Mouse (Mus musculus): Measurements from ENCODE around the gene Cyb561d2. TPM values are rescaled to one million over a fixed set of nuclear protein-coding genes. Genes with fewer than 3 reads are reported as not detected.

Gene Cyb561d2
- total and polyA plus RNA-seq, 3 experiments: 23.8 to 37.8 (median 35.7) TPM

DNA sequence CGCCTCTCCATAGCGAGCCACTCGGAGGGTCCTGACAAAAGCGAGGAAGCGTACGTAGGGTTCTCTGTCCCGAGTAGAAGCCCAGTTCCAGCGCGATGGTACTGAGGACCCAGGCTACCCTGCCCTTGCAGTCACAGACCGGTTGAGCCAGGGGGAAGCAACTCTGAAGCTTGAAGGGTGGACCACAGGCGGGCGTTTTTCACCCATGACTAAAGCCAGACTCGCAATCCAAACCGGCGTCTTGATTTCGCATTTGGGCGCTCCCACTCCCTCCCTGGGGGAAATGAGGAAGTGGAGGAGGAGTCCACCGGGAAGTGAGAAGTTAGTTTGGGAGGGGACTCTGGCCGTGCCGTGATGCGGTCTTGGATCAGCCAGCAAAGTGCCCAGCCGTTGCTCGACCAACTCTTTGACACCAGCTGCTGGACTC lies 13.1 kb upstream of the Cyb561d2 start:
- no peaks in the 10 kb centered on the region for H3K9me3 ChIP-seq (replicated peaks; ENCODE audit: low read length)
- no peak for DNase-seq (ENCODE audit: extremely low read depth)
- peak overlapping the region; percentile 82 for H3K27ac ChIP-seq (ENCODE audit: insufficient read depth, low read depth)
- peaks cover 29% of the 10 kb centered on the region for H3K79me2 ChIP-seq (replicated peaks; ENCODE audit: control insufficient read depth, extremely low read depth, insufficient read depth, poor library complexity, severe bottlenecking)
- peak overlapping the region; percentile 69 to 91 (median 83) for H3K4me3 ChIP-seq (replicated peaks in 1 of 3; ENCODE audit: low read depth in 2 of 3, low read length in 2 of 3, poor library complexity in 1 of 3)
- H3K4me1 ChIP-seq (ENCODE audit: control insufficient read depth in 1 of 2, insufficient read depth in 2 of 2): peaks cover 10 to 30% of the 10 kb centered on the region in 2 experiments
- TF ChIP-seq JUND (conservative IDR thresholded peaks at IDR 0.05; ENCODE audit: low read depth, low read length): no peak
- 0 out of 2 replicates have a peak, but pooled peaks have one; percentile 8 for TF ChIP-seq SIN3A (IDR thresholded peaks at IDR 0.05; ENCODE audit: low read length)
- H3K4me2 ChIP-seq (ENCODE audit: insufficient read depth, low read depth, poor library complexity, severe bottlenecking): peak overlapping the region; percentile 90; the same call in 1 of the 2 replicates
- H3K27me3 ChIP-seq (replicated peaks): no peaks in the 10 kb centered on the region
- peaks cover 32 to 53% of the 10 kb centered on the region in 2 experiments for H3K36me3 ChIP-seq (replicated peaks in 1 of 2; ENCODE audit: control insufficient read depth in 1 of 2, insufficient read depth in 1 of 2, low read length in 1 of 2)
- dilution Hi-C loops (cut with MboI; ENCODE audit: extremely low pct_ligation_motif_present, extremely low pct_unique_long_range_greater_than_20kb, low sequenced_read_pairs) (no loop called here), in situ Hi-C loops (cut with MboI; ENCODE audit: low pct_ligation_motif_present, low pct_unique_long_range_greater_than_20kb, low sequenced_read_pairs) (no loop called here)
- peak overlapping the region; percentile 77 for H3K9ac ChIP-seq (ENCODE audit: insufficient read depth, low read depth)

DNA sequence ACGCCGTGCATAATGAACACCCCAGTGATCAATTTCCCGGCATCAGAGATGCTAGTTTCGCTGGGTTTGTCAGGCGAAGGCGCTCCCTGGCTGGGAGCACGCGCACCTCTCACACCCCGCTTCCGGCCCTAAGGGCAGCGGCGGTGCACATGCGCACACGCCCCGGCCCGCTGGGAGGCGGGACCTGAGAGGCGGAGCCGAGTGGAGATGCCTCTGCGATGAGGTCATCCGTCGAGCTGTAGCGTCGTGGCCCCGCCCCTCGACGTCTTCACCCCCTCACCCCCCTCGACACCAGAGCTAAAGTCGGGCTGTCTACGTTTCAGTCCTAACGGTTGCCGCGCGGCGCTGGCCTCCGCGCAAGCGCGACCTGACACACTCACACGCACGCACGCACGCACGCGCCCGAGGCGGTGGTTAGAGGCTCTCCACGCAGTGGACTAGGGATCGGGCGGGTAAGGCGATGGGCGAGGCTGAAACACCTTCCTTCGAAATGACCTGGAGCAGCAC lies 12.4 kb upstream of the Cyb561d2 start:
- H3K36me3 ChIP-seq (replicated peaks in 1 of 2; ENCODE audit: control insufficient read depth in 1 of 2, insufficient read depth in 1 of 2, low read length in 1 of 2): peaks cover 26 to 46% of the 10 kb centered on the region in 2 experiments
- peak overlapping the region; percentile 77 for H3K9ac ChIP-seq (ENCODE audit: insufficient read depth, low read depth)
- H3K4me1 ChIP-seq (ENCODE audit: control insufficient read depth in 1 of 2, insufficient read depth in 2 of 2): peaks cover 10 to 30% of the 10 kb centered on the region in 2 experiments
- in situ Hi-C loops (cut with MboI; ENCODE audit: low pct_ligation_motif_present, low pct_unique_long_range_greater_than_20kb, low sequenced_read_pairs): no loop called here
- H3K4me3 ChIP-seq (replicated peaks in 1 of 3; ENCODE audit: low read depth in 2 of 3, low read length in 2 of 3, poor library complexity in 1 of 3): peak overlapping the region; percentile 69 to 91 (median 83)
- peak; percentile 97 for DNase-seq (ENCODE audit: extremely low read depth)
- H3K27me3 ChIP-seq (replicated peaks): no peaks in the 10 kb centered on the region
- H3K9me3 ChIP-seq (replicated peaks; ENCODE audit: low read length): no peaks in the 10 kb centered on the region
- peak overlapping the region; percentile 82 for H3K27ac ChIP-seq (ENCODE audit: insufficient read depth, low read depth)
- dilution Hi-C loops (cut with MboI; ENCODE audit: extremely low pct_ligation_motif_present, extremely low pct_unique_long_range_greater_than_20kb, low sequenced_read_pairs): no loop called here
- peak overlapping the region; percentile 77; the same call in 1 of the 2 replicates for H3K4me2 ChIP-seq (ENCODE audit: insufficient read depth, low read depth, poor library complexity, severe bottlenecking)
- H3K79me2 ChIP-seq (replicated peaks; ENCODE audit: control insufficient read depth, extremely low read depth, insufficient read depth, poor library complexity, severe bottlenecking): peaks cover 29% of the 10 kb centered on the region
- no peak for TF ChIP-seq UBTF (IDR thresholded peaks at IDR 0.05; ENCODE audit: low read depth, low read length)
- peak; percentile 80 for TF ChIP-seq JUN (IDR thresholded peaks at IDR 0.05; ENCODE audit: insufficient read depth, low read depth, low read length)
- peak; percentile 74 for TF ChIP-seq ZMIZ1 (IDR thresholded peaks at IDR 0.05; ENCODE audit: low read depth, low read length)
- TF ChIP-seq TBP (conservative IDR thresholded peaks at IDR 0.05; ENCODE audit: low read depth, low read length): no peak
- TF ChIP-seq ZKSCAN1 (IDR thresholded peaks at IDR 0.05; ENCODE audit: borderline replicate concordance, low read depth, low read length): no peak
- TF ChIP-seq BHLHE40 (IDR thresholded peaks at IDR 0.05; ENCODE audit: low read depth, low read length): peak; percentile 83
- no peak for TF ChIP-seq RAD21 (IDR thresholded peaks at IDR 0.05; ENCODE audit: low read depth, low read length)
- TF ChIP-seq ZC3H11A (IDR thresholded peaks at IDR 0.05; ENCODE audit: low read depth, low read length): no peak
- peak; percentile 90 for TF ChIP-seq ELF1 (IDR thresholded peaks at IDR 0.05; ENCODE audit: low read depth, low read length)
- peak; percentile 85 for TF ChIP-seq POLR2AphosphoS2 (IDR thresholded peaks at IDR 0.05; ENCODE audit: low read depth, low read length)
- peak; percentile 93 for TF ChIP-seq POLR2A (IDR thresholded peaks at IDR 0.05; ENCODE audit: low read depth, low read length)
- no peak for TF ChIP-seq MAFK (IDR thresholded peaks at IDR 0.05; ENCODE audit: insufficient replicate concordance, low read length)
- peak; percentile 6; the same call in 1 of the 2 replicates for TF ChIP-seq MEF2A (IDR thresholded peaks at IDR 0.05; ENCODE audit: borderline replicate concordance, low read depth, low read length)
- peak; percentile 71 for TF ChIP-seq MYC (IDR thresholded peaks at IDR 0.05; ENCODE audit: low read depth, low read length)
- 0 out of 2 replicates have a peak, but pooled peaks have one; percentile 48 for TF ChIP-seq E2F4 (IDR thresholded peaks at IDR 0.05; ENCODE audit: insufficient replicate concordance, low read depth, low read length)
- TF ChIP-seq RCOR1 (conservative IDR thresholded peaks at IDR 0.05; ENCODE audit: low read depth, low read length): no peak
- peak; percentile 77 for TF ChIP-seq SIN3A (IDR thresholded peaks at IDR 0.05; ENCODE audit: low read length)
- TF ChIP-seq JUND (conservative IDR thresholded peaks at IDR 0.05; ENCODE audit: low read depth, low read length): no peak
- TF ChIP-seq MAZ (IDR thresholded peaks at IDR 0.05; ENCODE audit: low read depth, low read length): peak; percentile 80; the same call in 1 of the 2 replicates
- TF ChIP-seq MAX (IDR thresholded peaks at IDR 0.05; ENCODE audit: low read length): peak; percentile 91
- TF ChIP-seq HCFC1 (IDR thresholded peaks at IDR 0.05; ENCODE audit: low read depth, low read length): peak; percentile 42
- no peak for TF ChIP-seq CHD1 (IDR thresholded peaks at IDR 0.05; ENCODE audit: low read depth, low read length)
- no peak for TF ChIP-seq CTCF (conservative IDR thresholded peaks at IDR 0.05 in 1 of 2, IDR thresholded peaks at IDR 0.05 in 1 of 2; ENCODE audit: low read depth in 2 of 2, low read length in 2 of 2)
- no peak for TF ChIP-seq ZNF384 (IDR thresholded peaks at IDR 0.05; ENCODE audit: low read depth, low read length)
- TF ChIP-seq TCF12 (IDR thresholded peaks at IDR 0.05; ENCODE audit: low read depth, low read length): peak; percentile 77
- no peak; the same call in 1 of the 2 replicates for TF ChIP-seq IRF4 (IDR thresholded peaks at IDR 0.05; ENCODE audit: low read depth, low read length)
- no peak for TF ChIP-seq USF2 (conservative IDR thresholded peaks at IDR 0.05; ENCODE audit: low read depth, low read length)
- peak; percentile 49; the same call in 1 of the 2 replicates for TF ChIP-seq ETS1 (conservative IDR thresholded peaks at IDR 0.05; ENCODE audit: low read depth, low read length)
- TF ChIP-seq MXI1 (IDR thresholded peaks at IDR 0.05; ENCODE audit: low read depth, low read length): peak; percentile 92
- no peak for TF ChIP-seq GABPA (IDR thresholded peaks at IDR 0.05; ENCODE audit: insufficient replicate concordance, low read depth, low read length)
- TF ChIP-seq USF1 (IDR thresholded peaks at IDR 0.05; ENCODE audit: low read depth, low read length): no peak

Data from CH12.LX (cell line).